Mouse (Mus musculus) natural killer cell, adult 2 months (primary cell): ENCODE measurements around the gene Fbxo46.

Experiments used
- DNase-seq, 2 experiments: peaks; one replicate each; pipeline ENCODE4 v3.0.0; 2022; ENCODE audit warnings: low spot score in 2 of 2

Fbxo46 gene

GRCm38 (mm10) chr7:19166990-19167389, 47.3 kb downstream of the Fbxo46 start:
- DNase-seq = no peak

- DNase-seq = no peak
Observed at GRCm38 (mm10) chr7:19169506-19169905, 49.8 kb downstream of the Fbxo46 start.

- DNase-seq = no peak
Observed at GRCm38 (mm10) chr7:19170142-19170541, 50.5 kb downstream of the Fbxo46 start.

- no peak for DNase-seq
Observed at GRCm38 (mm10) chr7:19171831-19172230, 52.2 kb downstream of the Fbxo46 start.

- DNase-seq = peak; percentile 53 to 75
Observed at GRCm38 (mm10) chr7:19172874-19173273, 53.2 kb downstream of the Fbxo46 start.

- no peak for DNase-seq
Observed at GRCm38 (mm10) chr7:19175708-19176515, 56.3 kb downstream of the Fbxo46 start, which contains the start of gene Eml2. Gene Eml2 (plus strand): TSS chr7:19176421.

DNA sequence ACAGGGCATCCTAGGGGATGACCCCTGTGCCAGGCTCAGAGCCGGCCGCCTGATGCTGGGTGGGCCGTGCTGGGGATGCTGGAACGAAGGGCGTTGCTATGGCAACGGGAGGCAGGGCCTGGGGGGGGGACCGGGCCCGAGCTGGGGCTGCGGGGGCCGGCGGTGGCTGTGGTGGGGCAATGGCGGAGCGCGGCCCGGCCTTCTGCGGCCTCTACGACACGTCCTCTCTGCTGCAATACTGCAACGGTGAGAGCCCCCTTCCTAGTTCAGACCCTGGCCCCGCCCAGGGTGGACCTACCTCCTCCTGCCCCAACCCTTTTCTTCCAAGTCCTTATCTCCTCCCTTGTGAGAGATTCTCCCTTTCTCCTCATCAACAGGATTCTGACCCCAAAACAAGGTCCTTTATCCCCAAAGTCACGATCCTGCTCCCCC, 56.9 kb downstream of the Fbxo46 start:
- no peak for DNase-seq

GRCm38 (mm10) chr7:19177216-19177615, 57.6 kb downstream of the Fbxo46 start:
- DNase-seq = no peak

DNA sequence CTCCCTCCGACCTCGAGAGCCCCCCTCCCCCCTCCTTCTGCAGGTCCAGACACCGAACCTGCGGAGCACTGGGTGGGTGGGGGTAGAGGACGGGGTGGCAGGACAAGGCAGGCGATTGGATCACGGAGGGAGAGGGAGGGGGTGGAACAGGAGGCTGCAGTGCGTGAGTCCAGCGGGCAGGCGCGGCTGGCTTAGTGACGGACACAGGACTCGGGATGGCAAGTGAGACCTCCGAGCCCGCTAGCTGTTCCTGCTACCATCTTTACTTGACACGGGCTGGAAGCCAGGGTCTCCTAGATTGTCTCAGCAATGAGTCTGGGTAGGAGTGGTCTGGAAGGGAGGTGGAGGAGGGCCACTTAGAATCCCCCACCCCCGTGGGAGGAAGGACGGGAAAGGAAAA, 58.4 kb downstream of the Fbxo46 start:
- DNase-seq = no peak

DNA sequence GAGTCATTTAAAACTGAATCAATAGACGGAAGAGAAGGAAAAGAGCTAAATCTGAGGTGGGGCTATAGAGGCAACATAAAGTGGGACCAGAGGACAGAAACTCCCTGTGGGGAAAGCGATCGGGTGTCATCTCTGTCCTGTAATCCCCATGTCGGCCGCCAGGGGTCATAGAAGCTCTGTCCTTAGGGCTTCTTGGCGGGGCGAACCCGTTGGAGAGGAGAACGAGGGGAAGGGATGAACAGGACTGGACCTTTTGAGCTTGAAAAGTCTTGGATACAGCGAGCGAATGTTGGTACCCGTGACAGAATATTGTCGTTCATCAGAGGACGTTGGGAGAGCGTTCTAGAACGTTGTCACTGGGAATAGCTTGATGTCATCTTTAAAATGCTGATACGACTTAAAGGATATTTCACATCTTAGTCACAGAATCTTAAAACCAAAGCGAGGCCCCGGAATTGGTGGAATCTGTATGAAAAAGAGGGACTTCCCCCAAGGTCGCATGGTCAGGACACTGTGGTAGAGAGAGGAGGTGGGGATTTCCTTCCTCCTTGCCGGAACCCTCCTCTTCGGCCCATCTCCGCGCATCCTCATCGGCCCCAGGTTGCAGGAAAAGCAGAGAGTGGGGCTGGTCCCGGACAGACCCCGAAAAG, 58.9 kb downstream of the Fbxo46 start:
- DNase-seq = peak; percentile 72 to 81

GRCm38 (mm10) chr7:19179173-19179572, 59.5 kb downstream of the Fbxo46 start:
- DNase-seq = peak; percentile 54 to 72

DNA sequence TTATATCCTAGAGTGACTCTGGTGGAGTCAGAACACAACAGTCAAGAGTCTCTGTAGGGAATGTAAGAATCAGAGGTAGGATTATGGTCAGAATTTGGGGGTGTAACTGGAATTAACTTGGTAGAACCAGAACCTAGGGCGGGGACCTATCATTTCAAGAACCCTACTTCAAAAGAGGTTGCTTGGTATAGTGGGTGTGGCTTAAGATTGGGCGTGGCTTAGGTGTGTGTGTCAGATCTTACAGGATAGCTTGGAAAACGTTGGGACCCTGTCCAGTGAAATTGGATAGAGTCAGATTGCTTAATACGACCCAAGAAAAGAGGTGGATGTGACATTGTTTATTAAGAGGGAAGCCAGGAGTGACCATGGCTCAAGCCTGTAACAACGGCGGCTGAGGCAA, 60.3 kb downstream of the Fbxo46 start:
- DNase-seq = no peak

DNA sequence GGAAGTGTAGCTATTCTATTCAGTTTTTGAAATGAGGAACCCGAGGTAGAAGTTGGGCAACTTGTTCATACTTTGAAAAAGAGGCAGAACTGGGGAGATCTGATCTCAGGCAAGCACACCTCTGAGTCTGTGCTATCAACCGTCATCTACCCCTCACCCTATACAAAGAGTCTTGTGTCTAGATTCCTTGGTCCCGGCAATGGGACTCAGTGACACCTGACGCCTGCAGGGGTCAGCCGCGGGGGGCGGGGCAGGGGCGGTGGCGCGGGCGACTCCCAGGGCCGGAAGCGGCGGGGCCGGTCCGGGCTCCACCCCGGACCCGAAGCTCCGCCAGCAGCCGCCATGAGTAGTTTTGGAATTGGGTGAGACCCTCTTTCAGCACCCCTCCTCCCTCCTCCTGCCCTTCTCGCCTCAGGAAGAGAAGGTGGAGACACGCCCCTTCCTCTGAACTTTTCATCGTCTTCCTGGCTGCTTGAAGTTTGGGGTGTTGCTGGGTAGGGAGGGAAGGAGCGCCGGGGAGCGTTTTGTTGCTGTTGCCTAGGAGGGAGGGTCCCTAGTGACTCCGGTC, 61.3 kb downstream of the Fbxo46 start:
- DNase-seq = peak in 1 of 2 experiments; percentile 4

DNA sequence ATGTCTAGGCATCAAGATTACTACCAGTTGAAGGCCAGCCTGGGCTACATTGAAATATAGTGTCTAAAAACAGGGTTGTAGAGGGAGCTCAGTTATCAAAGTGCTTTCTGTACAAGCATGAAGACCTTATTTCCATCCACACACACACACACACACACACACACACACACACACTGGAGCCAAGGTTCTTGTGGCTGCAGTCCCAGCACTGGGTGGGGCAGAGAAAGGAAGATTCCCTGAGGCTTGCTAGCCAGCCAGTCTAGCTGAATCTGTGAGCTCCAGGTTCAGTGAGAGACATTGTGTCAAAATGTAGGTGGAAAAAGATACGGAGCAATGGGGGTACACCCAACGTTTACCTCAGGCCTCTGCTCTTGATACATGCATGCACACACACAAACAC, 64.6 kb downstream of the Fbxo46 start:
- DNase-seq = no peak

DNA sequence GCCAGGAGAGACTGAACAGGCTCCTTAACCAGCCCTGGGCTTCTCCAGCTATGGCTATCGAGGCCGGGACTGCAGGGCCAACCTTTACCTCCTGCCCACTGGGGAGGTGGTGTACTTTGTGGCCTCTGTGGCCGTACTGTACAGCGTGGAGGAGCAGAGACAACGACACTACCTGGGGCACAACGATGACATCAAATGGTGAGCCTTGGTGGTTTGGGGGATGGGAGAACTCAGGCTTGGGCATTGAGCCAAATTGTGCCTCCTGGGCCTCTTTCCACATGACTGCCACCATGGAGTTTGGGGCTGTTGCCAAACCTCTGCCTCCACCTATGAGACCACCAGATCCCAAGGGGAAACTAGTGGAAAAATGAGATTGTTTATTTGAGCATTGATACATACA, 65.1 kb downstream of the Fbxo46 start:
- DNase-seq = no peak
